Mouse (Mus musculus) stomach, embryonic 14.5 days (tissue): ENCODE measurements around the gene Zfp825. TPM values are rescaled to one million over a fixed set of nuclear protein-coding genes. Genes with fewer than 3 reads are reported as not detected.
A peak's percentile ranks its signal among the peaks of the same experiment; 100 is the strongest.
"Not testable (repeated sequence)": the region's sequence is repeated elsewhere in the genome, so short reads cannot be mapped to it uniquely, and the experiment has no call there.

ENCODE experiments used
- ATAC-seq: fragments of 200-750 bp; cut with Nextera tagmentation; 2 replicates; pipeline ENCODE4 v1.8.0; 2017; ENCODE audit warnings: low read depth, moderate TSS enrichment; ENCODE audit not compliant: insufficient number of reproducible peaks, insufficient read depth, low FRiP score
- H3K27ac ChIP-seq: fragments of 300-500 bp; sonication (generic); 2 replicates; pipeline ENCODE4 v1.5.1; 2014; ENCODE audit warnings: mild to moderate bottlenecking, low read length, moderate library complexity, mixed read lengths
- H3K27me3 ChIP-seq: fragments of 300-500 bp; sonication (generic); 2 replicates; pipeline ENCODE4 v1.6.1; 2014; ENCODE audit warnings: low read length, control low read depth, mixed read lengths; ENCODE audit not compliant: control insufficient read depth, insufficient read depth
- H3K36me3 ChIP-seq: fragments of 300-500 bp; sonication (generic); 2 replicates; pipeline ENCODE4 v1.6.1; 2014; ENCODE audit warnings: mild to moderate bottlenecking, control low read depth, low read length, moderate library complexity, mixed read lengths; ENCODE audit not compliant: control insufficient read depth, insufficient read depth
- H3K4me1 ChIP-seq: fragments of 300-500 bp; sonication (generic); 2 replicates; pipeline ENCODE4 v1.6.1; 2014; ENCODE audit warnings: low read length, control low read depth, mixed read lengths; ENCODE audit not compliant: control insufficient read depth, insufficient read depth
- H3K4me2 ChIP-seq: fragments of 300-500 bp; sonication (generic); replicated peaks from 2 replicates; pipeline ENCODE4 v1.6.1; 2014; ENCODE audit warnings: low read depth, low read length, control low read depth
- H3K4me3 ChIP-seq: fragments of 300-500 bp; sonication (generic); 2 replicates; pipeline ENCODE4 v1.5.1; 2014; ENCODE audit warnings: low read depth, low read length, control low read depth
- H3K9ac ChIP-seq: fragments of 300-500 bp; sonication (generic); replicated peaks from 2 replicates; pipeline ENCODE4 v1.6.1; 2014; ENCODE audit warnings: low read depth, mild to moderate bottlenecking, control low read depth, low read length, moderate library complexity, mixed read lengths
- H3K9me3 ChIP-seq: fragments of 300-500 bp; sonication (generic); 2 replicates; pipeline ENCODE4 v1.6.1; 2016; ENCODE audit warnings: low read depth, low read length, control low read depth; ENCODE audit not compliant: control insufficient read depth
- WGBS: fragments of 180-500 bp; shearing (Covaris S2); extraction: QIAGEN DNeasy Blood & Tissue Kit; methylation state at CpG from one replicate; pipeline ENCODE4 v1.1.7; 2014; 5-methylcytosine and 5-hydroxymethylcytosine counted together
- polyA plus RNA-seq: library from polyadenylated mRNA; unstranded; fragments of >200 nt; fragmentation: Nextera tagmentation; extraction: Ambion mirVana; gene quantifications from 2 replicates; pipeline ENCODE4 v1.2.1, GENCODE M21; 2014

Gene Zfp825
- polyA plus RNA-seq, 1 experiment from 2014 or later, result 22.7 TPM

DNA sequence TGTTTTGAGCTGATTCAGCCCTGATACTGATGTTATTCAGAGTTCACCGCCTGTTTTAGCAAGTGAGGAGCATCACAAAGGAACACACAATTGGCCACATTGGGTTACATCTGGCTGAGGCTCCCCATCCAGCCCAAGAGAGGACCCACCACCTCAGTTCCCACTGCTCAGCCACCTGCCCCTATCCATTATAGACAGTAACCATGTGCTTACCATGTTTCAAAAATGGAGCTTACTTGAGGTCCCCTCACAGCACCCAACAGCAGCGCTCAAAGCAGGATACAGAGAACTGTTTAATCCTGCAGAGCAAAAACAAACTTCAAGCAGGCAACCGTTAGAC is 28.3 kb upstream of the Zfp825 start:
- Histone ChIP-seq H3K4me2 (peak overlapping the region; percentile 44), H3K4me3 (peak overlapping the region; percentile 35), H3K9ac (peak overlapping the region; percentile 6; the same call in 1 of the 2 replicates), H3K27ac (peak overlapping the region; percentile 69; the same call in 1 of the 2 replicates)
- H3K36me3 ChIP-seq, H3K9me3 ChIP-seq, H3K4me1 ChIP-seq, H3K27me3 ChIP-seq: not testable (repeated sequence)
- 1% methylated on average over 3 of the region's 3 CpGs for WGBS
- ATAC-seq, result peak; percentile 64; the same call in 1 of the 2 replicates

DNA sequence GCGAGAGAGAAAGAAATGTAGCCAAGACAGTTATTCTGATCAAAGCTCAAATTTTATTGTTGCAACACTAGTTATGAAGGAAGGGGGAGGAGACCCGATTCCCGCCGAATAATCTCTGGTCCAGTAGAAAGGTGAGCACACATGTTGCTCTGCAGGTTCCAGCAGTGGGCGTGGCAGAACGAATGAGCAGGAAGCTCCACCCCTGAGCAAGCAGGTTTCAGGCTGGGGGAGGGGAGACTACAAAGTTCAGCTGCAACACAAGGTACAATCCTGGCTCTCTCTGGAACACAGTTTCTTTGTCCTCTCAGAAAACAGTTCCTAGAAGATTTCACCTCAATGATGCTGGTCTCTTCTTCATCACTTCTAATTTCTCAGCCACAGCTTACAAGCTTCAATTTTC is 14.2 kb upstream of the Zfp825 start:
- H3K4me2 ChIP-seq, H3K27me3 ChIP-seq, H3K4me1 ChIP-seq, H3K36me3 ChIP-seq, H3K27ac ChIP-seq, H3K9ac ChIP-seq, H3K9me3 ChIP-seq, H3K4me3 ChIP-seq, ATAC-seq: not testable (repeated sequence)
- 84% methylated on average over 6 of the region's 6 CpGs for WGBS

DNA sequence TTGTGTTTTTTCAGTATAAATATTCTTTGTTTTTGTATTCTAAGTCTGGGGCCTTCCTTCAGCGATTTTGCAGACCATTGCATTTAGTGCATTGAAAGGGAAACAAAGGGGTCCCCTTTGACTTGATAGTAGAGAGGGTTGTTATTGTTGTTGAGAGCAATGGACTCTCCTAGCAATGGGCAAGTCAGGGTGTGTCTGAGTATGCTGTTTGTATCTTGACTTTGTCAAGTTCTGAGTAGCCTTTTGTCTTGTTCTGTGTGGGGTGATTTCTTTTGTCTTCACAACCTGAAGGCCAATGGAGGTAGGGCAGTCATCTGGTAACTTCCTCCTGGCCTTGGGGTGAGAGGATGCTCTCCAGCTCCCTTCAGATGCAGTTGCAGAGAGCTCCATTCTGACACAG is 9.1 kb upstream of the Zfp825 start:
- not testable (repeated sequence) for H3K9me3 ChIP-seq, H3K36me3 ChIP-seq, H3K27me3 ChIP-seq, H3K4me2 ChIP-seq, H3K4me1 ChIP-seq, H3K27ac ChIP-seq, H3K9ac ChIP-seq, H3K4me3 ChIP-seq, ATAC-seq
- WGBS, result 89% methylated on average over 1 of the region's 1 CpGs

DNA sequence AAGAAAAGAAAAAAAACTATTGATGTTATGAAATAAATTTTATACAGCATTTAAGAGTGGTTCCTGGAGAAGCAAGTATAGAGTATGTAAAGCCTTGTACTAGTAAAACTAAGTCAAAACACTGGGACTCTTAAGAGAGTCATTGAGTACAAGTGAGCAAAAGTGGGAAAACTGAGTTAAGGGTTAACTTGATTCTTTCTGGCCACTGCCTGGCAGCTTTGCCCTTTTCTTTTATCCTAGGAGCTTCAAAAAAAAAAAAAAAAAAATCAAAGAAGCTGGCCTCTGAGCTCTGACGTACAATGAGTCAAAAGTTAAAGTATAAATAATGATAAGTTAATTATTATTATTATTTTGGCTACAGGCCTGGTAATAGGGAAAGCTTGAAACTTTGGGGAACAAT is 5.9 kb upstream of the Zfp825 start:
- not testable (repeated sequence) for H3K27ac ChIP-seq, H3K4me1 ChIP-seq, H3K9ac ChIP-seq, H3K9me3 ChIP-seq, ATAC-seq, H3K27me3 ChIP-seq, H3K4me2 ChIP-seq, H3K4me3 ChIP-seq, H3K36me3 ChIP-seq
- WGBS, result 44% methylated on average over 1 of the region's 1 CpGs

DNA sequence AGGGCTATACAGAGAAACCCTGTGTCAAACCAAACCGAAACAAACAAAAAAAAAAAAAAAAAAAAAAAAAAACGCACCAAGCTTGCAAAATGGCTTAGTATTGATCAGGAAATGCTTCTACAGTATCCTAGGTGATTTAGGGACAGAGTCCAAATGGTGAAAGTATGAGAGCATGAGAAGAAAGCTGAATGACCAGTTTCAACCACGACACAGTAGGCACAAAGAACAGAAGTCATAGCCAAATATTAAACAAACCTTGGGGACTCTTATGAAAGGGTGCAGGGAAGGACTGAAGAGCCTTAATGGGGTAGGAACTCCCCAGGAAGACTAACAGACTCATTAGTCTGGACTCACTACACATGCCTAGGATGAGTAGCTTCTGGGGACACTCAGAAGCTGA is 9.5 kb downstream of the Zfp825 start:
- WGBS, result 68% methylated on average over 3 of the region's 3 CpGs
- not testable (repeated sequence) for H3K9ac ChIP-seq, H3K4me3 ChIP-seq, H3K4me2 ChIP-seq, H3K36me3 ChIP-seq, H3K4me1 ChIP-seq, H3K9me3 ChIP-seq, H3K27me3 ChIP-seq, H3K27ac ChIP-seq, ATAC-seq

DNA sequence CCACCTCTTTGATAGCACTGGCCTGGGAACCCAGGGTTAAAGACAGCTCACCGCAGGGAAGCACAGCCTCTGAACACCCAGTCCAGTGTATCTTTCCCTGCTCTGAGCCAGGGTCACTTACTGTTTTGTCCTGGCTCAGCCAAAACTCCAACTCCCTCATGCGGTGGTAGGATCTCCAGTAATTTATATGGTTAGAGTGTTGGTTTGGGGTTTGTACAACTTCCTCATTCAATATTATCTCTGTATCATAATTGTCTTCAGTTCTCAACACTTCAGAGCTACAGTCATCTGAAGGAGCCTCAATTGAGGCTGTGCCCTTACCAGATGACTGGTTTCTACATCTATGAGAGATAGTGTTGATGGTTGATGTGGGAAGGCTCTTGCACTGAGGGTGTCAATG is 22.3 kb downstream of the Zfp825 start:
- not testable (repeated sequence) for ATAC-seq
- 86% methylated on average over 2 of the region's 2 CpGs for WGBS

DNA sequence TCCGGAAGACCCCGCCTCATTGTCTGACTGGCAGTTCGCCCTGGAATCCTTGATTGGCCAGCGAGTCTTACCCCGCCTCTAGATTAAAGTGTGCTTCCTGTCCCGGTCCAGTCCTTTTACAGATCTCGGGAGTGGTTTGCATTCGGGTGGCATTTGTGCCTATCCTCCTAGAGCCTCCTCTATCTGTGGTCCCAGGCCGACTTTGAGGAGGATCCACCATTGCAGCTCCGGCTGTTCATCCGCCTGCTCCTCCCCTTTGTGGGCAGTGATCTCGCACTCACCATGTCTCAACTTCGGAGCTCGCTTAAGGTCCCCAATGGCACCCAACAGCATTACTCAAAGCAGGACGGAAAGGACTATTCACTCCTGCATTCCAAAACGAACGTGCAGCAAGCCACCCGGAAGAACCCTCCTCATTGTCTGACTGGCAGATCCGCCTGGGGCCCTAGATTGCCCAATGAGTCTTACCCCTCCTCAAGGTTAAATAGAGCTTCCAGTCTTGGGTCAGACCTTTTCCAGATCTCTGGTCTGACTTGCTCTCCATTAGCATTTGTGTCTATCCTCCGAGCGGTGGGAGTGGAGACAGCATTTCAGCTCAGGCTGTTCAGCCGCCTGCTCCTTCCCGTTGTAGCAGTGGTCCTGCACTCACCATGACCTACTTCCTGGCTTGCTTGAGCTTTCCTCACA is 30.9 kb downstream of the Zfp825 start:
- H3K9ac ChIP-seq, result peak overlapping the region; percentile 38; the same call in 1 of the 2 replicates
- peak overlapping the region; percentile 88 for H3K27ac ChIP-seq
- H3K27me3 ChIP-seq, result no peaks in the 10 kb centered on the region
- no peaks in the 10 kb centered on the region for H3K36me3 ChIP-seq
- H3K4me2 ChIP-seq, result peak overlapping the region; percentile 62
- under 1% methylated on average over 23 of the region's 23 CpGs for WGBS
- peak overlapping the region; percentile 35 for H3K4me3 ChIP-seq
- no peaks in the 10 kb centered on the region for H3K9me3 ChIP-seq
- no peaks in the 10 kb centered on the region for H3K4me1 ChIP-seq
- ATAC-seq, result peak; percentile 99

More for the DNA sequence above, 22.3 kb downstream of the Zfp825 start:
- H3K9me3 ChIP-seq, H3K4me3 ChIP-seq, H3K4me2 ChIP-seq, H3K27me3 ChIP-seq, H3K36me3 ChIP-seq, H3K27ac ChIP-seq, H3K4me1 ChIP-seq, H3K9ac ChIP-seq: not testable (repeated sequence)

DNA sequence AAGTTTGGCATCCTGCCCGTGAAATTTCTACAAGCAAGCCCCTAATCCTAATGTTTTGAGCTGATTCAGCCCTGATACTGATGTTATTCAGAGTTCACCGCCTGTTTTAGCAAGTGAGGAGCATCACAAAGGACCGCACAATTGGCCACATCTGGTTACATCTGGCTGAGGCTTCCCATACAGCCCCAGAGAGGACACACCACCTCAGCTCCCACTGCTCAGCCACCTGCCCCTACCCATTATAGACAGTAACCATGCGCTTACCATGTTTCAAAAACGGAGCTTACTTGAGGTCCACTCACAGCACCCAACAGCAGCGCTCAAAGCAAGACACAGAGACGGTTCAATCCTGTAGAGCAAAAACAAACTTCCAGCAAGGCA is 31.5 kb downstream of the Zfp825 start:
- H3K4me1 ChIP-seq, H3K9me3 ChIP-seq, H3K27me3 ChIP-seq, H3K36me3 ChIP-seq, ATAC-seq: not testable (repeated sequence)
- peak overlapping the region; percentile 88 for H3K27ac ChIP-seq
- WGBS, result 4% methylated on average over 7 of the region's 7 CpGs
- H3K4me2 ChIP-seq, result peak overlapping the region; percentile 62
- H3K4me3 ChIP-seq, result peak overlapping the region; percentile 35
- peak overlapping the region; percentile 38; the same call in 1 of the 2 replicates for H3K9ac ChIP-seq

DNA sequence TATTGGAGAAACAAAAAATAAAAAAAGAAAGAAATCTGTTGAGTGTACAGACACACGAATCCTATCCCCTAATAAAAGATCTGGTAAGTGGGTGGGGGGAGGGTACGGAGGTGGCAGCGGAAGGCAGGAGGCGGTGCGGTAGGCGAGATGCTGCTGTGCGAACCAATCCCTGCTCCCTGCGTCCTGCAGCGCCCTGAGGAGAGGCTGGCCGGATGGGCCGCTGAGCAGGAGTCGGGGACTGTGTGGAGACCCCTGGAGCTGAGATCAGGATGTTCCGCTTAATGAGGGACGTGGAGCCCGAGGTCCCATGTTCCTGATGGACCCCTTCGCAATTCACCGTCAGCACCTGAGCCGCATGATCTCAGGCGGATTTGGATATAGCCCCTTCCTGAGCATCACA is 53.9 kb downstream of the Zfp825 start:
- Histone ChIP-seq H3K4me2 (no peak overlapping the region), H3K27me3 (no peaks in the 10 kb centered on the region), H3K9ac (no peak overlapping the region), H3K9me3 (peaks cover 19% of the 10 kb centered on the region; the same call in 1 of the 2 replicates), H3K4me3 (no peak overlapping the region), H3K36me3 (no peaks in the 10 kb centered on the region; the same call in 1 of the 2 replicates), H3K27ac (no peak overlapping the region), H3K4me1 (no peaks in the 10 kb centered on the region)
- 21% methylated on average over 19 of the region's 19 CpGs for WGBS
- ATAC-seq, result no peak
